Comparison of ENCODE assay signal across 21 mouse cellular contexts in the genomic region with DNA sequence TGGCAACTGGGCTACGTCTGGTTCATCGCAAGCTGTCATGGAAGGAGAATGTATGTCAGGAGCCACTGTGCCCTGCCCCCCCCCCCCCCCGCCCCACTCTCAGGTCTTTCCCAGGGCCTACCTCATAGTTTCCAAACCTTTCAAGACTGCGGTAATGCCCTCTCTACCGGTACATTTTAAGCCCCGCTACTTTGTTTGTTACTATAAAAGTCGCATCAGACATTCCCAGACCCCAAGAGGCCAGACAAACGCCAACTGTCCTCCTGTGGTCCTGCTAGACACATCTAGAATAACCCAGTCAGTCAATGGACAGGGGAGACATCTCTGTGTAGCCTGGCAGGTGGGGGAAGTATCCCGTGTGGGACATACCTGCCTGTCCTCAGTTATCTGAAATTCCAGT. TPM values are rescaled to one million over a fixed set of nuclear protein-coding genes. Genes with fewer than 3 reads are reported as not detected.
DNase-seq lines count a peak whose midpoint lies in the region; ATAC-seq and TF ChIP-seq lines count a peak whose summit lies in the region.
"Had no signal": no experiment of that assay in that cellular context is flagged by ENCODE, and none has a peak within 500 bp of the region (broad histone marks: within the 10 kb centered on the region; RNA-seq: fewer than 3 reads in every experiment).

No protein-coding gene starts in this region.

- H3K27ac ChIP-seq in heart, embryonic 15.5 days = 0 out of 2 replicates have a peak overlapping the region, but pooled peaks have one; percentile 8
- peak overlapping the region; percentile 44; the same call in 1 of the 2 replicates for H3K27ac ChIP-seq in kidney, embryonic 16.5 days (ENCODE audit: low read length)
- H3K27ac ChIP-seq in bone marrow macrophage, adult 2 months (ENCODE audit: insufficient read depth, low read depth, low read length) = peak overlapping the region; percentile 60; the same call in 1 of the 2 replicates
- 0 out of 2 replicates have a peak overlapping the region, but pooled peaks have one; percentile 32 for H3K27ac ChIP-seq in cortical plate, adult 2 months (ENCODE audit: insufficient read depth, low read length)
- no peak overlapping the region for H3K27ac ChIP-seq in intestine, postnatal 0 days (ENCODE audit: low read depth, low read length)
- H3K27ac ChIP-seq: embryonic facial prominence, embryonic 12.5 days; forebrain, embryonic 13.5 days; limb, embryonic 13.5 days; liver, embryonic 15.5 days; neural tube, embryonic 13.5 days; stomach, postnatal 0 days had no signal

- no peaks in the 10 kb centered on the region for H3K9me3 ChIP-seq in heart, embryonic 15.5 days (replicated peaks)
- no peaks in the 10 kb centered on the region for H3K9me3 ChIP-seq in kidney, embryonic 16.5 days (ENCODE audit: low read length)
- H3K9me3 ChIP-seq in intestine, postnatal 0 days (ENCODE audit: control insufficient read depth) = no peaks in the 10 kb centered on the region
- H3K9me3 ChIP-seq: embryonic facial prominence, embryonic 12.5 days; forebrain, embryonic 13.5 days; limb, embryonic 13.5 days; liver, embryonic 15.5 days; neural tube, embryonic 13.5 days had no signal

- no peak for DNase-seq in heart, adult 18-20 months
- DNase-seq in kidney, postnatal 36 days = no peak
- DNase-seq: cerebellum, adult 9-11 months; gastrocnemius, postnatal 14 days; heart, postnatal 10 days; midbrain, embryonic 14.5 days; right cerebral cortex, adult 18-20 months; thymus, postnatal 14 days had no signal

- WGBS in heart, embryonic 15.5 days = 63% methylated on average over 9 of the region's 9 CpGs
- 83% methylated on average over 9 of the region's 9 CpGs for WGBS in kidney, embryonic 16.5 days
- WGBS in intestine, postnatal 0 days = 88% methylated on average over 8 of the region's 9 CpGs

- no peaks in the 10 kb centered on the region for H3K27me3 ChIP-seq in heart, embryonic 15.5 days
- no peaks in the 10 kb centered on the region for H3K27me3 ChIP-seq in kidney, embryonic 16.5 days (ENCODE audit: insufficient read depth, low read length)
- no peaks in the 10 kb centered on the region for H3K27me3 ChIP-seq in intestine, postnatal 0 days (replicated peaks; ENCODE audit: control insufficient read depth, insufficient read depth, low read length)
- H3K27me3 ChIP-seq: embryonic facial prominence, embryonic 12.5 days; forebrain, embryonic 13.5 days; limb, embryonic 13.5 days; neural tube, embryonic 13.5 days had no signal

- no peak overlapping the region for H3K4me3 ChIP-seq in heart, embryonic 15.5 days
- no peak overlapping the region for H3K4me3 ChIP-seq in kidney, embryonic 16.5 days (ENCODE audit: low read length)
- no peak overlapping the region for H3K4me3 ChIP-seq in bone marrow macrophage, adult 2 months (ENCODE audit: insufficient read depth, low read length)
- no peak overlapping the region for H3K4me3 ChIP-seq in cortical plate, adult 2 months (ENCODE audit: insufficient read depth, low read length)
- H3K4me3 ChIP-seq in intestine, postnatal 0 days (ENCODE audit: low read depth, low read length) = no peak overlapping the region
- H3K4me3 ChIP-seq: embryonic facial prominence, embryonic 12.5 days; erythroblast, embryonic 14.5 days; forebrain, embryonic 13.5 days; limb, embryonic 13.5 days; liver, embryonic 15.5 days; neural tube, embryonic 13.5 days had no signal

- ATAC-seq in heart, embryonic 15.5 days (replicated peaks; ENCODE audit: insufficient number of reproducible peaks, insufficient read depth, low FRiP score, low read depth) = no peak
- ATAC-seq in kidney, embryonic 16.5 days (ENCODE audit: low FRiP score, low TSS enrichment) = no peak
- no peak for ATAC-seq in intestine, postnatal 0 days
- ATAC-seq: forebrain, embryonic 13.5 days; inflammation-experienced regulatory T-cells, adult 6 months had no signal

- no peak overlapping the region for H3K4me2 ChIP-seq in heart, embryonic 15.5 days
- H3K4me2 ChIP-seq in kidney, embryonic 16.5 days (replicated peaks; ENCODE audit: low read depth, low read length) = no peak overlapping the region
- no peak overlapping the region for H3K4me2 ChIP-seq in intestine, postnatal 0 days (replicated peaks; ENCODE audit: low read depth)
- H3K4me2 ChIP-seq: embryonic facial prominence, embryonic 12.5 days; forebrain, embryonic 13.5 days; limb, embryonic 13.5 days; liver, embryonic 15.5 days; neural tube, embryonic 13.5 days had no signal

- no peak for TF ChIP-seq POLR2A in bone marrow macrophage, adult 2 months (IDR thresholded peaks at IDR 0.05; ENCODE audit: borderline replicate concordance, low read depth, low read length)
- TF ChIP-seq POLR2A in cortical plate, adult 2 months (IDR thresholded peaks at IDR 0.05; ENCODE audit: extremely low read depth, insufficient read depth, low read length) = no peak

- no peak for TF ChIP-seq CTCF in bone marrow macrophage, adult 2 months (IDR thresholded peaks at IDR 0.05; ENCODE audit: low read depth, low read length)
- TF ChIP-seq CTCF in cortical plate, adult 2 months (IDR thresholded peaks at IDR 0.05; ENCODE audit: extremely low read depth, insufficient read depth, low read length) = no peak
- TF ChIP-seq CTCF in intestine, postnatal 0 days (IDR thresholded peaks at IDR 0.05; ENCODE audit: low read depth) = no peak

- H3K4me1 ChIP-seq in heart, embryonic 15.5 days (replicated peaks) = peaks cover 61% of the 10 kb centered on the region
- H3K4me1 ChIP-seq in kidney, embryonic 16.5 days (ENCODE audit: insufficient read depth, low read length) = peaks cover 49% of the 10 kb centered on the region
- peaks cover 57% of the 10 kb centered on the region for H3K4me1 ChIP-seq in bone marrow macrophage, adult 2 months (ENCODE audit: control insufficient read depth, insufficient read depth, low read length)
- peaks cover 2% of the 10 kb centered on the region; the same call in 1 of the 2 replicates for H3K4me1 ChIP-seq in cortical plate, adult 2 months (ENCODE audit: control insufficient read depth, insufficient read depth, low read length)
- H3K4me1 ChIP-seq in intestine, postnatal 0 days (replicated peaks; ENCODE audit: control insufficient read depth, insufficient read depth, low read length) = no peaks in the 10 kb centered on the region
- H3K4me1 ChIP-seq: forebrain, embryonic 13.5 days had no signal

- H3K9ac ChIP-seq in heart, embryonic 15.5 days = no peak overlapping the region
- no peak overlapping the region for H3K9ac ChIP-seq in kidney, embryonic 16.5 days (replicated peaks; ENCODE audit: low read length)
- H3K9ac ChIP-seq in intestine, postnatal 0 days (ENCODE audit: low read depth, low read length) = no peak overlapping the region
- H3K9ac ChIP-seq: embryonic facial prominence, embryonic 12.5 days; forebrain, embryonic 13.5 days; limb, embryonic 13.5 days; liver, embryonic 15.5 days; neural tube, embryonic 13.5 days had no signal

- H3K36me3 ChIP-seq in heart, embryonic 15.5 days = no peaks in the 10 kb centered on the region
- 0 out of 2 replicates have a peak, but pooled peaks cover 2% of the 10 kb centered on the region for H3K36me3 ChIP-seq in kidney, embryonic 16.5 days (ENCODE audit: insufficient read depth, low read length)
- no peaks in the 10 kb centered on the region for H3K36me3 ChIP-seq in intestine, postnatal 0 days (ENCODE audit: control insufficient read depth, insufficient read depth)
- H3K36me3 ChIP-seq: embryonic facial prominence, embryonic 12.5 days; liver, embryonic 15.5 days; neural tube, embryonic 13.5 days had no signal

RNA-seq across cellular contexts. Expression of a gene that starts 28.2 kb away (rescaled TPM):
- polyA plus RNA-seq in heart, embryonic 15.5 days (2015; fragmentation: Nextera tagmentation; extraction: Ambion mirVana) = 6.1 and 7.5 TPM in 2 replicates
- total RNA-seq in heart, adult 18-20 months (2021) = 10 to 100 TPM; 36.7 to 51.5 TPM
- polyA plus RNA-seq in kidney, embryonic 16.5 days (2015; fragmentation: Nextera tagmentation; extraction: Ambion mirVana) = 8.3 and 9.6 TPM in 2 replicates
- polyA plus RNA-seq in bone marrow macrophage, adult 2 months (2012; ENCODE audit: insufficient read depth, insufficient read length, missing spikeins) = 24.4 and 28.6 TPM in 2 replicates
- 8.0 and 8.1 TPM in 2 replicates for polyA plus RNA-seq in cortical plate, adult 2 months (2012; rRNA removed)
- polyA plus RNA-seq in intestine, postnatal 0 days (2015; fragmentation: Nextera tagmentation; extraction: Ambion mirVana) = 2.3 and 3.4 TPM in 2 replicates
